ENCODE assay signal across 8 mouse cellular contexts in the genomic region with DNA sequence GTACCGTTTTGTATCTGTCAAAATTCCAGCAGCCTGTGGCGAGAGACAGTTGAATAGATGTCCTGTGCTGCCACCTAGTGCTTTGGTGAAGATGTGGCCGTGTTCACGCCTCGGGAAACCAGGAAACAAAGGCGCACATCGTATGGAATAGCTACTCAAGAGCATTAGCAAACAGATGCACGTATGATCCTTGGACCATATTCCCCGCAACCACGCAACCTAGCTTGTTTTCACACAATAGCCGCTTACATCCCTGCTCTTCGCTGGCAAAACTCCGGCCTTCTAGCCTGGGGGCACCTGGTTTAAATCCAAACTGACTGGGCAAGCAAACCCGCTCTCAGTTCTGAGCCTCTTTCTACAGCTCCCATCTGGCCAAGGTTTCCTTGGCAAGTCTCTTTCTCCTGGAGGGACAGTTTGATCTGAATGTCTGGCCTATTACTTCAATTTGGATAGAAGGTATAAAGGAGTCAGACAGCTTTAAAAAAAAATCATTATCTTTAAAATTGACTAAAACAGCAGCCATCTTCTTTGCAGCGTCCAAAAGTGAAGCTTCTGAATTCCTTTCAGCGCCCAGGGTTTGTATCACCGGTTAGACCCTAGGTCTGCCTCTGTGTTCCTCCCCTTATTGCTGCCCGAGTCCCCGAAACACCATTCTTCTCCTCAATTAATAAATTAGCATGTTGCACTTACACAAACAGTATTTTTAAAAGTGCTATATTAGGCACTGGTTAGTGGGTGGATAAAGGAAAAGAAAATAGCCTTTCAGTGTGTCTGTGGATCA.
DNase-seq lines count a peak whose midpoint lies in the region; ATAC-seq and TF ChIP-seq lines count a peak whose summit lies in the region.

No protein-coding gene starts in this region.

- peaks cover 13% of the 10 kb centered on the region; the same call in 1 of the 2 replicates for H3K27me3 ChIP-seq in heart, embryonic 13.5 days (replicated peaks)
- H3K27me3 ChIP-seq in kidney, postnatal 0 days (ENCODE audit: insufficient read depth, low read length) = no peaks in the 10 kb centered on the region
- no peaks in the 10 kb centered on the region for H3K27me3 ChIP-seq in neural tube, embryonic 14.5 days (ENCODE audit: control insufficient read depth, insufficient read depth, low read length)

- WGBS in heart, embryonic 13.5 days = 21% methylated on average over 19 of the region's 19 CpGs
- 24% methylated on average over 19 of the region's 19 CpGs for WGBS in kidney, postnatal 0 days
- 24% methylated on average over 19 of the region's 19 CpGs for WGBS in neural tube, embryonic 14.5 days

- H3K9ac ChIP-seq in heart, embryonic 13.5 days = peak overlapping the region; percentile 76
- H3K9ac ChIP-seq in kidney, postnatal 0 days (ENCODE audit: low read depth, low read length) = peak overlapping the region; percentile 47; the same call in 1 of the 2 replicates
- H3K9ac ChIP-seq in neural tube, embryonic 14.5 days (replicated peaks; ENCODE audit: low read depth, low read length) = peak overlapping the region; percentile 64

- H3K27ac ChIP-seq in heart, embryonic 13.5 days (replicated peaks) = no peak overlapping the region
- no peak overlapping the region for H3K27ac ChIP-seq in kidney, postnatal 0 days
- H3K27ac ChIP-seq in neural tube, embryonic 14.5 days (ENCODE audit: low read depth, low read length) = no peak overlapping the region

- DNase-seq in thymus, postnatal 4 days = peak; percentile 8
- DNase-seq in thymus, postnatal 10 days (ENCODE audit: low spot score in 2 of 2) = no peak
- peak; percentile 77 for DNase-seq in embryo, embryonic 9.5 days (ENCODE audit: extremely low spot score)
- peak; percentile 90 for DNase-seq in kidney, postnatal 0 days (ENCODE audit: low spot score)
- DNase-seq in liver = peak; percentile 48

- H3K4me1 ChIP-seq in heart, embryonic 13.5 days = no peaks in the 10 kb centered on the region
- H3K4me1 ChIP-seq in kidney, postnatal 0 days (replicated peaks; ENCODE audit: insufficient read depth, low read length) = no peaks in the 10 kb centered on the region
- no peaks in the 10 kb centered on the region for H3K4me1 ChIP-seq in neural tube, embryonic 14.5 days (ENCODE audit: control insufficient read depth, insufficient read depth, low read length)

- H3K4me3 ChIP-seq in heart, embryonic 13.5 days = peak overlapping the region; percentile 46
- H3K4me3 ChIP-seq in kidney, postnatal 0 days (replicated peaks; ENCODE audit: low read depth, low read length) = 0 out of 2 replicates have a peak overlapping the region, but pooled peaks have one; percentile 14
- peak overlapping the region; percentile 26 for H3K4me3 ChIP-seq in neural tube, embryonic 14.5 days (ENCODE audit: low read depth, low read length)

- no peaks in the 10 kb centered on the region for H3K36me3 ChIP-seq in heart, embryonic 13.5 days
- no peaks in the 10 kb centered on the region for H3K36me3 ChIP-seq in kidney, postnatal 0 days (ENCODE audit: insufficient read depth, low read length)
- no peaks in the 10 kb centered on the region for H3K36me3 ChIP-seq in neural tube, embryonic 14.5 days (ENCODE audit: control insufficient read depth, insufficient read depth, low read length)

- H3K4me2 ChIP-seq in heart, embryonic 13.5 days = peak overlapping the region; percentile 73
- H3K4me2 ChIP-seq in kidney, postnatal 0 days (ENCODE audit: low read length) = peak overlapping the region; percentile 53
- H3K4me2 ChIP-seq in neural tube, embryonic 14.5 days (ENCODE audit: low read depth, low read length) = peak overlapping the region; percentile 59

- no peak for ATAC-seq in heart, embryonic 13.5 days (ENCODE audit: extremely low read depth, insufficient number of reproducible peaks, low FRiP score, low TSS enrichment)
- ATAC-seq in kidney, postnatal 0 days (replicated peaks; ENCODE audit: low FRiP score, low read depth) = peak; percentile 77
- peak; percentile 97 for ATAC-seq in neural tube, embryonic 14.5 days (ENCODE audit: low read depth)
- no peak for ATAC-seq in monocyte, adult 5-6 weeks (replicated peaks; ENCODE audit: insufficient number of reproducible peaks, low FRiP score, low TSS enrichment, poor library complexity, severe bottlenecking)

- peak; percentile 87 for TF ChIP-seq CTCF in kidney, postnatal 0 days (IDR thresholded peaks at IDR 0.05; ENCODE audit: low read depth)

- peaks cover 4% of the 10 kb centered on the region; the same call in 1 of the 2 replicates for H3K9me3 ChIP-seq in heart, embryonic 13.5 days
- no peaks in the 10 kb centered on the region for H3K9me3 ChIP-seq in kidney, postnatal 0 days (replicated peaks; ENCODE audit: low read length)
- H3K9me3 ChIP-seq in neural tube, embryonic 14.5 days (ENCODE audit: control insufficient read depth, low read length) = no peaks in the 10 kb centered on the region

Comparison
In these comparisons a context has a peak if more than half of its experiments do, and no peak if none do; other contexts are left out.
1. DNase-seq: peak in thymus, postnatal 4 days (single experiment), embryo, embryonic 9.5 days (single experiment), kidney, postnatal 0 days (single experiment) and liver (single experiment); none in thymus, postnatal 10 days (0 of 2).
2. ATAC-seq: peak in kidney, postnatal 0 days (single experiment) and neural tube, embryonic 14.5 days (single experiment); none in heart, embryonic 13.5 days (single experiment) and monocyte, adult 5-6 weeks (single experiment).
3. Peak in every context shown above with its lines, with median percentiles within 50 percentile points of each other: H3K4me2 ChIP-seq, H3K4me3 ChIP-seq and H3K9ac ChIP-seq.